Mouse (Mus musculus) embryonic facial prominence, embryonic 12.5 days (tissue): ENCODE results near the gene Zfp607b. TPM values are rescaled to one million over a fixed set of nuclear protein-coding genes. Genes with fewer than 3 reads are reported as not detected.
A peak's percentile ranks its signal among the peaks of the same experiment; 100 is the strongest.

Source experiments
- ATAC-seq: fragments of 200-750 bp; cut with Nextera tagmentation; 2 replicates; pipeline ENCODE4 v1.8.0; 2017; ENCODE audit not compliant: insufficient number of reproducible peaks, insufficient read depth, low FRiP score, low TSS enrichment
- H3K27ac ChIP-seq: fragments of 300-500 bp; sonication (generic); 2 replicates; pipeline ENCODE4 v1.5.1; 2016; ENCODE audit warnings: mild to moderate bottlenecking
- H3K27me3 ChIP-seq: fragments of 300-500 bp; sonication (generic); 2 replicates; pipeline ENCODE4 v1.6.1; 2016; ENCODE audit warnings: mild to moderate bottlenecking, moderate library complexity
- H3K36me3 ChIP-seq: fragments of 300-500 bp; sonication (generic); 2 replicates; pipeline ENCODE4 v1.6.1; 2016; ENCODE audit warnings: mild to moderate bottlenecking
- H3K4me1 ChIP-seq: fragments of 300-500 bp; sonication (generic); 2 replicates; pipeline ENCODE4 v1.6.1; 2016
- H3K4me2 ChIP-seq: fragments of 300-500 bp; sonication (generic); replicated peaks from 2 replicates; pipeline ENCODE4 v1.6.1; 2016; ENCODE audit warnings: mild to moderate bottlenecking, moderate library complexity
- H3K4me3 ChIP-seq: fragments of 300-500 bp; sonication (generic); 2 replicates; pipeline ENCODE4 v1.5.1; 2016; ENCODE audit warnings: mild to moderate bottlenecking
- H3K9ac ChIP-seq: fragments of 300-500 bp; sonication (generic); 2 replicates; pipeline ENCODE4 v1.6.1; 2016; ENCODE audit warnings: mild to moderate bottlenecking, moderate library complexity
- H3K9me3 ChIP-seq: fragments of 300-500 bp; sonication (generic); 2 replicates; pipeline ENCODE4 v1.6.1; 2016; ENCODE audit warnings: mild to moderate bottlenecking, moderate library complexity
- WGBS: fragments of 180-500 bp; shearing (Covaris S2); methylation state at CpG from one replicate; pipeline ENCODE4 v1.1.7; 2016; 5-methylcytosine and 5-hydroxymethylcytosine counted together
- polyA plus RNA-seq: library from polyadenylated mRNA; unstranded; fragments of >200 nt; fragmentation: Nextera tagmentation; extraction: Ambion mirVana; gene quantifications from 2 replicates; pipeline ENCODE4 v1.2.1, GENCODE M21; 2016

The Zfp607b gene
- polyA plus RNA-seq, 1 experiment from 2014 or later, result 4.0 TPM

GRCm38 (mm10) chr7:27687836-27688235, 1.3 kb upstream of the Zfp607b start:
- Histone ChIP-seq H3K4me3 (peak overlapping the region; percentile 49; the same call in 1 of the 2 replicates), H3K9me3 (no peaks in the 10 kb centered on the region), H3K27ac (no peak overlapping the region), H3K4me1 (0 out of 2 replicates have a peak, but pooled peaks cover 13% of the 10 kb centered on the region), H3K27me3 (no peaks in the 10 kb centered on the region), H3K4me2 (peak overlapping the region; percentile 65), H3K36me3 (no peaks in the 10 kb centered on the region), H3K9ac (no peak overlapping the region)
- ATAC-seq, result no peak
- WGBS, result 75% methylated on average over 3 of the region's 3 CpGs

- WGBS, result 41% methylated on average over 14 of the region's 14 CpGs
- Histone ChIP-seq H3K27ac (peak overlapping the region; percentile 88), H3K36me3 (no peaks in the 10 kb centered on the region), H3K9ac (peak overlapping the region; percentile 63; the same call in 1 of the 2 replicates), H3K27me3 (no peaks in the 10 kb centered on the region), H3K9me3 (no peaks in the 10 kb centered on the region), H3K4me1 (0 out of 2 replicates have a peak, but pooled peaks cover 13% of the 10 kb centered on the region), H3K4me3 (peak overlapping the region; percentile 49), H3K4me2 (peak overlapping the region; percentile 65)
- ATAC-seq, result no peak
These were observed 823 bp upstream of the Zfp607b start for GRCm38 (mm10) chr7:27688246-27688788.

- Histone ChIP-seq H3K4me1 (0 out of 2 replicates have a peak, but pooled peaks cover 9% of the 10 kb centered on the region), H3K27ac (no peak overlapping the region), H3K27me3 (no peaks in the 10 kb centered on the region), H3K9ac (no peak overlapping the region), H3K4me3 (no peak overlapping the region), H3K4me2 (no peak overlapping the region), H3K36me3 (no peaks in the 10 kb centered on the region), H3K9me3 (no peaks in the 10 kb centered on the region)
- ATAC-seq, result no peak
- 44% methylated on average over 5 of the region's 5 CpGs for WGBS
These were observed 1.9 kb downstream of the Zfp607b start for GRCm38 (mm10) chr7:27691076-27691475.

GRCm38 (mm10) chr7:27696711-27697110, 7.6 kb downstream of the Zfp607b start:
- 27% methylated on average over 3 of the region's 3 CpGs for WGBS
- ATAC-seq, result no peak
- H3K4me2 ChIP-seq, result no peak overlapping the region

DNA sequence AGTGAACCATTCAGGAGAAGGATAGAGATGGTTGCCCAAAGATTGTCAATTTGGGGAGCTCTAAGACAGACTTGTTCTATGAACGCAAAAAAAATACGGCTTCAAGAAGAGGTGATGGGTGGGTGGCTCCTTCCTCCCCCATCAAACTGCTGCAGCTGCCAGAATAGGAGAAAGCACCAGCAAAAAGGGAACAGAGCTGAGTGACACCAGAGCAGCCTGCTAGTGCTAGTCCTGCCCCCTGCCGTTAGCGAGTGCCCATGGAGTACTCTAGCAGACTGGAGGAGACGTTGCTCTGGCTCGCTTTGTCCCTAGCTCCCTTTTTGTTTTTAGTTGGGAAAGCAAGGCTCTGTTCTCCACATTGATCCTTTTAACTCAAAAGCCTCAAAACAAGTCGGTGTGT, 21.3 kb downstream of the Zfp607b start:
- Histone ChIP-seq H3K27ac (no peak overlapping the region), H3K27me3 (no peaks in the 10 kb centered on the region), H3K9me3 (peaks cover 3% of the 10 kb centered on the region; the same call in 1 of the 2 replicates), H3K4me3 (no peak overlapping the region), H3K36me3 (no peaks in the 10 kb centered on the region), H3K4me1 (no peaks in the 10 kb centered on the region), H3K4me2 (no peak overlapping the region), H3K9ac (no peak overlapping the region)
- no peak for ATAC-seq
- 87% methylated on average over 7 of the region's 7 CpGs for WGBS

More at GRCm38 (mm10) chr7:27696711-27697110, 7.6 kb downstream of the Zfp607b start:
- Histone ChIP-seq H3K9ac (no peak overlapping the region), H3K4me1 (no peaks in the 10 kb centered on the region), H3K27me3 (no peaks in the 10 kb centered on the region), H3K9me3 (no peaks in the 10 kb centered on the region), H3K4me3 (no peak overlapping the region), H3K36me3 (no peaks in the 10 kb centered on the region), H3K27ac (no peak overlapping the region)

- Histone ChIP-seq H3K9ac (no peak overlapping the region), H3K4me2 (no peak overlapping the region), H3K36me3 (no peaks in the 10 kb centered on the region), H3K4me3 (no peak overlapping the region), H3K27me3 (no peaks in the 10 kb centered on the region), H3K27ac (no peak overlapping the region), H3K4me1 (no peaks in the 10 kb centered on the region), H3K9me3 (peaks cover 4% of the 10 kb centered on the region; the same call in 1 of the 2 replicates)
- no peak for ATAC-seq
- 85% methylated on average over 8 of the region's 8 CpGs for WGBS
These were observed 32.8 kb downstream of the Zfp607b start for GRCm38 (mm10) chr7:27721951-27722350.

DNA sequence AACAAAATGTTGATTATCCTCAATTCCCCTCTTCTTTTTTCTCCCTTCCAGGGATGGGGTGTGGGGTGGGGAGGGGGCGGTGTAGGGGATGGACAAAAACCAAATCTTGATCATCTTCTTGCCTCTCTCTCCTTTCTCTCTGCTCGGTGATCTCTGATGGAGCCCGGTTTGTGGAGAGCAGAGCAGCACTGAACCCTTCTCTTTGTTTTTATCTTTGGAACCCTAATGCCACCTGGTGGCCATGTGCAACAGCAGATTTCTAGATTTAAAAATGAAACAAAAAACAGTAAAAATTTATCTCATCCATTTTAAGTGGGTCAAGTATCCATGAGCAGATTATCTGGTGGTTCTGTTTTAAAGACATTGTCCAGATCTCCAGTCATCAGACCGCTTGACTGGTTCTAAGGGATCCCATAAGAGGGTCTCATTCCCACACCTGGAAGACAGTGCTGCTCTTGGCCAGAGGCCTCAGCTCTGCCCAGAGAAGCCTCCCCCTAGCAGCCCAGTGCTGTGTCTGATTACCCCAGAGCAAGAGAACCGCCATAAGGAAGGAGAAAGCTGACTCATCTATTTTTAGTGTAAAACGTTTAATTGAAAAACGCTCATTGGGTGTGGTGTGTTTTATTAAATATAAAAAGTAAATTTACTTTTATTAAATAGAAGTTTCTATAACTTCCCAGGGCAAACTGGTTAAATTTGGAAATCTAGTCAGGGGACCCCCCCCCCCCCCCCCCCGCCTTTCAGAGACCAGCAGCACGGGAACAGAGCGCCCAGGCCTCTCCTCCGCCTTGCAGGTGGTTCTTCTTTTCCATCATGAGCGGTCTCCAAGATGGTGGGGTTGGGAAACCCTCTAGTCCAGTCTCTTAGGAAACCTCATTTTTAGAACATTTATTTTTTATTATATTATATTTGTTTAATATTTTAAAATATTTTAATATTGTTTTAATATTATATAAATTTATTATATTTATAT, 36.7 kb downstream of the Zfp607b start:
- peak; percentile 67; the same call in 1 of the 2 replicates for ATAC-seq
- Histone ChIP-seq H3K4me3 (no peak overlapping the region), H3K9ac (no peak overlapping the region), H3K9me3 (no peaks in the 10 kb centered on the region), H3K4me2 (no peak overlapping the region), H3K27ac (no peak overlapping the region), H3K27me3 (no peaks in the 10 kb centered on the region), H3K4me1 (no peaks in the 10 kb centered on the region), H3K36me3 (no peaks in the 10 kb centered on the region)
- 39% methylated on average over 12 of the region's 12 CpGs for WGBS

DNA sequence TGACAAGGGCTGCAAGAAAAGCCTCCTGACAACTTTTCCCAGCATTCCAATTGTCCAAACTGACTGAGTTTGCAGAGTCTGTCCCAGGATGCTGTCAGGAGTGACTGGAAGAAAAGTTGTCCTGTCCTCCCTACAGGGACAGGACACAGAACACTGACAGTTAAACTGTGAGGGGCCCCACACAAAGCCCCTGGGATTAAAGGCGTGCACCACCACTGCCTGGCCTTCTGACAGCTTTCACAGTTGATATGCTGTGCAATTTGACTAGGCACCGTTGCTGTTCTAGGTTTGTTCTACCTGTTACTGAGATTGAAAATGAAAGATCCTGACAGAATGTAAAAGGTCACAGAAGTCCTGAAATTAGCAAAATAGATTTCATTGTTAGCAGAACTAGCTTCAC, 38.3 kb downstream of the Zfp607b start:
- no peaks in the 10 kb centered on the region for H3K9me3 ChIP-seq
- no peaks in the 10 kb centered on the region for H3K36me3 ChIP-seq
- H3K4me1 ChIP-seq, result peaks cover 1% of the 10 kb centered on the region
- ATAC-seq, result no peak
- 59% methylated on average over 2 of the region's 2 CpGs for WGBS
- H3K9ac ChIP-seq, result no peak overlapping the region
- no peak overlapping the region for H3K4me2 ChIP-seq
- no peak overlapping the region for H3K4me3 ChIP-seq
- no peaks in the 10 kb centered on the region for H3K27me3 ChIP-seq
- H3K27ac ChIP-seq, result no peak overlapping the region

DNA sequence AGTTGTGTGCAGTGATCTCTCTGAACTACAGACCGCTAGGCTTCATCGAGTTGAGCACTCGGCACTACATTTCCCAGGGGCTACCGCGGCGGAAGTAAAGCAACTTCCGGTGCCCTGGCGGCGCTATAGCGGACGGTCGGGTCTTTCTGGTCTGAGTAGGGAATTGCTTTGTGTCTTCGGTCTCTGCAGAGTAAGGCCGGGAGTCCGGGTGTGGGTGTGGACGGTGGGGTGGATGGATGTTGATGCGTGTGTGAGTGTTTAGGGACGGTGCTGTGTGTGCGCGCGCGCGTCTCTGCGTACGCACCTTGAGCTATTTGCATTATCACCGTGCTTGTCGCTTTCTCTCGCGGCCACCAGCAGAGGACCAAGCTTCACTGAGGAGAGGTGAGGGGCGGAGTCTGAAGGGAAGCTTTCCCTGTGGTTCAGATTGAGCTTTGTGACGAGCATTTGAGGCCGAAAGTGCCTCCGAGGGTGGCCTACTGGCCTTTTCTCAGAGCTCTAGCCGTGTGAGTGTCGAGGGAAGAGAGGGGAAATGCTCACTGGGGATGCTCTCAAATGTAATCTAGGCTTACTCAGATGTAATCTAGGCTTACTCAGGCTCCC, 42.2 kb downstream of the Zfp607b start, which contains the start of gene Zfp60:
Gene Zfp60 (plus strand): TSS at position 109 of the 603 bp plus-strand sequence.
- under 1% methylated on average over 35 of the region's 35 CpGs for WGBS
- H3K27ac ChIP-seq, result peak within 1 kb of the TSS; percentile 97
- no peaks in the 10 kb centered on the region for H3K27me3 ChIP-seq
- no peaks in the 10 kb centered on the region for H3K9me3 ChIP-seq
- peak within 1 kb of the TSS; percentile 94 for H3K9ac ChIP-seq
- ATAC-seq, result peak; percentile 93
- H3K4me1 ChIP-seq, result peaks cover 9% of the 10 kb centered on the region
- H3K36me3 ChIP-seq, result no peaks in the 10 kb centered on the region
- H3K4me3 ChIP-seq, result peak within 1 kb of the TSS; percentile 74
- peak within 1 kb of the TSS; percentile 66 for H3K4me2 ChIP-seq

DNA sequence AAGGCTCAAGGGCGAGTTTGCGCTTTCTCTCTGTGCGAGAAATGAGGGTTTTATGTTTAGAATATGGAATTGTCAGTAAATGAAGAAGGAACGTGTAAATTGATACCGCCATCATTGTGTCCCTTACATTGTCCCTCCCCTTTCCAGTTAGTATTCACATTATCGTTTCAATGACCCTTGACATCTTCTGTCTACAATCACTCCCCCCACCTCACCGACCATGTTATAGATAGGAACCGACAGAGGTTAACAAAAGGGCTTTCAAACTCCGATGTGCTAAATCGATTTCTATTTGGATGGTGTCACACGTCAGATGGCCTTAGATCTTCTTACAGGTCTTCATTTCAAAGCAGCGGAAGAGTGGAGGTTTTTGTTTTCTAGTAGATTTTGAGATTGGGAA, 42.8 kb downstream of the Zfp607b start:
- no peaks in the 10 kb centered on the region for H3K9me3 ChIP-seq
- WGBS, result 3% methylated on average over 12 of the region's 12 CpGs
- peaks cover 9% of the 10 kb centered on the region for H3K4me1 ChIP-seq
- peak overlapping the region; percentile 97 for H3K27ac ChIP-seq
- no peaks in the 10 kb centered on the region for H3K27me3 ChIP-seq
- no peak for ATAC-seq
- peak overlapping the region; percentile 66 for H3K4me2 ChIP-seq
- no peaks in the 10 kb centered on the region for H3K36me3 ChIP-seq
- H3K9ac ChIP-seq, result peak overlapping the region; percentile 94
- H3K4me3 ChIP-seq, result peak overlapping the region; percentile 74

GRCm38 (mm10) chr7:27732508-27732907, 43.4 kb downstream of the Zfp607b start:
- H3K9ac ChIP-seq, result peak overlapping the region; percentile 94
- peak overlapping the region; percentile 66 for H3K4me2 ChIP-seq
- H3K4me3 ChIP-seq, result peak overlapping the region; percentile 74
- H3K9me3 ChIP-seq, result no peaks in the 10 kb centered on the region
- peaks cover 9% of the 10 kb centered on the region for H3K4me1 ChIP-seq
- 74% methylated on average over 6 of the region's 6 CpGs for WGBS
- no peak for ATAC-seq
- peak overlapping the region; percentile 97 for H3K27ac ChIP-seq
- H3K27me3 ChIP-seq, result no peaks in the 10 kb centered on the region
- no peaks in the 10 kb centered on the region for H3K36me3 ChIP-seq
